Mouse (Mus musculus) C2C12 (cell line): Measurements from ENCODE around the gene Srbd1.

Experiments used
- CTCF ChIP-seq: IDR thresholded peaks from one replicate; pipeline ENCODE4 v1.5.1; 2011; ENCODE audit not compliant: control insufficient read depth, insufficient read depth, insufficient read length
- MAX ChIP-seq: IDR thresholded peaks from one replicate; pipeline ENCODE4 v1.6.1; 2011; ENCODE audit warnings: mild to moderate bottlenecking, control low read depth
- USF1 ChIP-seq: IDR thresholded peaks from one replicate; pipeline ENCODE4 v1.6.1; 2011; ENCODE audit warnings: low read depth, mild to moderate bottlenecking, control low read depth, moderate library complexity

- TF ChIP-seq MAX (no peak), CTCF (no peak), USF1 (no peak)
Observed at GRCm38 (mm10) chr17:86011849-86012248, 133.1 kb downstream of the Srbd1 start.
